Mouse (Mus musculus): Measurements from ENCODE around the gene Serping1.

Serping1 gene

GRCm38 (mm10) chr2:84737451-84737925 lies 37.8 kb downstream of the Serping1 start:
- DNase-seq = peak; percentile 62 to 67

- peak; percentile 57 to 61 for DNase-seq
Observed at GRCm38 (mm10) chr2:84736312-84737161, 38.7 kb downstream of the Serping1 start.

- peak in 1 of 2 experiments; percentile 12 for DNase-seq
Observed at GRCm38 (mm10) chr2:84735346-84735920, 39.8 kb downstream of the Serping1 start.

GRCm38 (mm10) chr2:84734919-84735318 lies 40.3 kb downstream of the Serping1 start:
- peak; percentile 54 to 59 for DNase-seq

GRCm38 (mm10) chr2:84734351-84734864 lies 40.8 kb downstream of the Serping1 start:
- peak; percentile 69 to 75 for DNase-seq

GRCm38 (mm10) chr2:84733579-84734300 lies 41.5 kb downstream of the Serping1 start, which contains the start of gene Ypel4:
TSS of gene Ypel4 (plus strand) at chr2:84734058.
- DNase-seq = peak; percentile 90 to 91

GRCm38 (mm10) chr2:84732394-84732793 lies 42.9 kb downstream of the Serping1 start:
- no peak for DNase-seq

- no peak for DNase-seq
Observed at GRCm38 (mm10) chr2:84731206-84731605, 44.0 kb downstream of the Serping1 start.

GRCm38 (mm10) chr2:84728191-84728590 lies 47.1 kb downstream of the Serping1 start:
- DNase-seq = peak in 1 of 2 experiments; percentile 7

GRCm38 (mm10) chr2:84727172-84727858 lies 47.9 kb downstream of the Serping1 start, which contains the start of gene Clp1:
TSS of gene Clp1 (minus strand) at chr2:84727350.
- DNase-seq = peak; percentile 96 to 98

GRCm38 (mm10) chr2:84726716-84727115 lies 48.5 kb downstream of the Serping1 start:
- no peak for DNase-seq

- peak in 1 of 2 experiments; percentile 4 for DNase-seq
Observed at GRCm38 (mm10) chr2:84725770-84726169, 49.5 kb downstream of the Serping1 start.

- no peak for DNase-seq
Observed at GRCm38 (mm10) chr2:84723856-84724255, 51.4 kb downstream of the Serping1 start.

- no peak for DNase-seq
Observed at GRCm38 (mm10) chr2:84721182-84721581, 54.1 kb downstream of the Serping1 start.

GRCm38 (mm10) chr2:84720718-84721117 lies 54.5 kb downstream of the Serping1 start:
- DNase-seq = no peak

GRCm38 (mm10) chr2:84717357-84717756 lies 57.9 kb downstream of the Serping1 start:
- peak; percentile 9 to 16 for DNase-seq

- DNase-seq = peak; percentile 8 to 26
Observed at GRCm38 (mm10) chr2:84716423-84717355, 58.6 kb downstream of the Serping1 start.

- peak in 1 of 2 experiments; percentile 87 for DNase-seq
Observed at GRCm38 (mm10) chr2:84715562-84716361, 59.5 kb downstream of the Serping1 start.

Data from cerebellum, postnatal 10 days (tissue).